Mouse (Mus musculus) bone marrow, adult 2 months (tissue): ENCODE results near the gene Nxpe5.

Experiments used
- CTCF ChIP-seq: fragments of 200-500 bp; IDR thresholded peaks from 2 replicates; pipeline ENCODE4 v1.5.1; 2011; ENCODE audit warnings: low read length, control low read depth; ENCODE audit not compliant: control insufficient read depth, insufficient read depth
- POLR2A ChIP-seq: fragments of 200-500 bp; IDR thresholded peaks from 2 replicates; pipeline ENCODE4 v1.6.1; 2011; ENCODE audit warnings: low read depth, mild to moderate bottlenecking, control low read depth, low read length, borderline replicate concordance; ENCODE audit not compliant: control insufficient read depth

GRCm38 (mm10) chr5:138193771-138194727, 31.6 kb upstream of the Nxpe5 start, which contains the start of gene Mblac1:
- TF ChIP-seq CTCF (no peak), POLR2A (peak; percentile 78; the same call in 1 of the 2 replicates)
